Mouse (Mus musculus) cerebral cortex, adult 2 months (tissue): ENCODE measurements around the gene Arhgef19.

Experiments used
- WGBS: fragments of 180-500 bp; shearing (Covaris S2); methylation state at CpG from one replicate; pipeline ENCODE4 v1.1.7; 2018; 5-methylcytosine and 5-hydroxymethylcytosine counted together

The Arhgef19 gene

DNA sequence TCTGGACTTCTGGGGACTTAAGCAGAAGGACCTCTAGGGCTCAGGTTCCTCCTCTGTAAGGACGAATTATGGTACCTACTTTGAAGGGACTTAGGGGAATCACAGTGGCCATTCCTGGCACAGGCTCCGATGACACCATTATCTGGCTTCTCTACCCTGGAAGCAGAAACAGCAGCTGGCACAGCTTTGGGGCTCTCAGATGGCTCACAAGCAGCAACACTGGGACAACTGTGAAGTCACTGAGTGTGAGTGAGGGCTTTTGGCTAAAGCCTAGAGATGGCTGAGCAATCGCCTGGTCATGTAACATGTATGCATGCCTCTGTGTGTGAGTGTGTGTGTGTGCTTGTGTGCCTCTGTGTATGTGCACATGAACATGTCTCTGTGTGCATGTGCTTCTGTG, 2.4 kb upstream of the Arhgef19 start:
- 72% methylated on average over 3 of the region's 3 CpGs for WGBS

DNA sequence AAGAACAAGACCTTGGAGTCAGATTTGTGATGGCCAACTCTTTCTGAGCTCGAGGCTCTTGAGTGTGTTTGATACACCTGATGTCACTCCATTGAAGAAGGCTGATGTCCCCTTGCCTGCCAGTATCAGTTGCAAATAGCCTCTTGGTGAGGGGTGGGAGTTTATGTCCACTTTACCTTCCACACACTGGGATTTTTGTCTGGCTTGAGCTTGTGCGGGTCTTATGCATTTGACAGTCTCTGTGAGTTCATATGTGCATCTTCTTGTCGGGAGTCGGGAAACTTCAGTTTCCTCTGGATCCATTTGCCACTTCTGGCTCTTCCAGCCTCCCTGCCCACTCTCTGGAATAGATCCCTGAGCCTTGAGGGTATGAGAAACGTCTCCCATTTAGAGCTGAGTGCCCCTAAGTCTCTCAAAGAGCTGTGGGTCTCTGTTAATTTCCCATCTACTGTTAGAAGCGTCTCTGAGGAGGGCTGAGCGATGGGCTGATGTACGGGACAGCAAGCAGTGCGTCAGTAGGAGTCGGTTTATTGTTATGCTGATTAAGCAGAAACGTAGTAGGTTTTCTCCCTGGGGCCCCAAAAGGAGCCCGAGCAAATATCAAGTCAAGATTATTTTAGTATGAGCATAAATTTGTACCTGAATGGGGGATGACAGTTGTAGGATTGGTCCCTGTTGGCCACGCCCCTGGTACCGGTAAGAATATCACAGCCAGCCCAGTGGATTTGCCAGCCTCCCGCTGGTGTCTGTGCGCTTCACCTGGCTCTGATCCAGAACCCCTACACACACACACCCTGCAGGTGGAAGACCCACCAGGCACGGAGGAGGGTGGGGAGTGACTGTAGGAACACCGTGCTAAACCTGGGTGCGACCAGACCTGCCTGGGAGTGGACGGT, 559 bp upstream of the Arhgef19 start:
- 6% methylated on average over 20 of the region's 20 CpGs for WGBS

DNA sequence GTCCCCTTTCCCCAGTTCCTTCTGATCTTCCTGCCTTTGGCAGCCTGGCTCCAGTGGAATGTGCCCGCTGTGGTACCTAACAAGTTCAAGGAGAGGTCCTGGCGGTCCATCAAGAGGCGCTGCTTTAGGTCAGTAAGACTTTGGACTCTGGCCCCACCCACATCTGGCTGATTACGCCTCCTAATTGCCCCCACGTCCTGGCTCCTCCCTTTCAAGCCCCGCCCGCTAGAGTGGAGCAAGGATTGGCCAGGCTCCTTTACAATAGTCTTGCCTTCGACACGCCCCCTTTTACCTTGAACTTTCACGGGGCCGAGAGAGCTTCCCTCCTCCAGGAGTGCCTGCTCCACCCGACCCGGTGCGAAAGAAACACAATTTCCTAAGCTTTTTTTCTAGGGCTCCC, 1.3 kb downstream of the Arhgef19 start:
- WGBS = 11% methylated on average over 14 of the region's 14 CpGs

DNA sequence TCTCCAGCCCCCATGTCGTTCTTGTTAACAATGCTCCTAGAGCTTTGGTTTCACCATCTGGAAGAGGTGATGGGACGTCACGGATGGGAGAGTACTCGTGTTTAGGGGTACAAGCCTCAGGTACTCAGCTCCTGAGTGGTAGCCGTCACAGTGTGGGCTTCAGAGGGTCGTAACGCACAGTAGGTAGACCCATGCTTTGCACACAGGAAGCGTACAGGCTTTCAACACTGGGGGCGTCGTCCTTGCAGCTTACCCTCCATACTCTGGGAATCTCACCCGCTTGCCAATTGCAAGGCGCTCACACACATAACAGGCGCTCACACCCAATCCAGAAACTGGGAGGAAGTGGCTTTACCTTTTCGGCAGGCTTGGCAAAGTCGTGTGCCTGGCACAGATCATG, 2.6 kb downstream of the Arhgef19 start:
- 47% methylated on average over 15 of the region's 15 CpGs for WGBS

DNA sequence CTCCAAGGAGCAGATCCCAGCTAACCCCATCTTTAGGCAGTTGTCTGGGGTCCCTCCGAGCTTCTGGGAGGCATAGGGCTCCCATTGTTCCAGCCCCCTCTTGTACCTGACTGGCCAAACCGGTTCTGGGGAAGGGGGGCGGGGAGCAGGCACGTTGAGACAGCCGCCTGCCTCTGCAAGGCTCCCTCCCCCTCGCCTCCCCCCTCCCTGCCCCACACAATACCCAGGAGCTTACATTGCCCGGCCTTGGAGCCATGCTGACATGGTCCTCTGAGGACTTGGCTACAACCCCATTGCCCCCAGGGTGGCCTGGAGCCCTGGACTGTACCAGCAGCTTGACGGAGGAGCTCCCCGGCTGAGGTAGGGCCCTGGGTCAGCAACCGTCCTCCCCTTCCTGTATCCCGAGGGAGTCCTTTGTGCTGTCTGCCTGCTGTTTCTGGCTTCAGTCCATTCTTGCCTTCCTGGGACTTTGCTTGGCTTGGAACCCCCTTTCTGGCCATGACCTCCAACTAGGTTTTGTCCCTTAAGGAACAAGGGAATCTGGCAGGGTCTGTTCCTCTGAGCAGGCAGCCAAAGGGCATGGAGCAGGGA, 3.4 kb downstream of the Arhgef19 start:
- 31% methylated on average over 11 of the region's 11 CpGs for WGBS

DNA sequence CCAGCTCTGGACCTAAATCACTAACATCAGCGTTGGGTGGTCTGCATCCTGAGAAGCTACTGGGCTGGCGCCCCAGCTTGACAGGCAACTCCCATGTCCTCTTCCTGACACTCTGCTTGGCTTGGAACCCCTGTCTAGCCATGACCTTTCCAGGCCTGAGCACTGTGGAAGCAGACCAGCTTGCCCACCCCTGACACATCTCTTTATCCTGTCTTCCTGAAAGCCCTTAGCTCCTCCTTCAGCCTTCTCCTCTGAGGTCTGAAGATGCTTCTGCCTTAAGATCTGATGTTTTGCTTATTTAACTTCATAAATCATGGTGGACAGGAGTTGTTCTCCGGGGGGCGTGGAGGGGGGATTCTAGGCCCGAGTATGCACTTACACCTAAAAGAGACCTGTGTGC, 4.3 kb downstream of the Arhgef19 start:
- 86% methylated on average over 5 of the region's 5 CpGs for WGBS

DNA sequence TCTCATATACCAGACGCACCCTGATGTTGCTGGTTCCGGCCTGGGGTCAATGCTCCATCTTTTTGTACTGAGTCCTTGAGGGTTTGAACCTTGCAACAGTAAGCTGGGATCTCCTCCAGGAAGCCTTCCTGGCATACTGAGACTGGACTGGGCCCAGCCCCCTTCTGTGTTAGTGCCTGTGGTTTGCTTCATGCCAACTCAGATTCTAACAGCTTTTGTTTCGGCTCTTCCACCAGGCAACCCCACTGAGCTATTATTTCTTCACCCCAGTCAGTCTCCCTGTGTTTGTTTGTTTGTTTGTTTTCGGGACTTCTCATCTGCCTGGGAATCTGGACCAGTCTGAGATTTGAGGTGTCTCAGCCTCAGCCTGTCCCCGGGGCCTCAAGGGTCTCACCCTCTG, 5.1 kb downstream of the Arhgef19 start:
- WGBS = 57% methylated on average over 5 of the region's 5 CpGs

DNA sequence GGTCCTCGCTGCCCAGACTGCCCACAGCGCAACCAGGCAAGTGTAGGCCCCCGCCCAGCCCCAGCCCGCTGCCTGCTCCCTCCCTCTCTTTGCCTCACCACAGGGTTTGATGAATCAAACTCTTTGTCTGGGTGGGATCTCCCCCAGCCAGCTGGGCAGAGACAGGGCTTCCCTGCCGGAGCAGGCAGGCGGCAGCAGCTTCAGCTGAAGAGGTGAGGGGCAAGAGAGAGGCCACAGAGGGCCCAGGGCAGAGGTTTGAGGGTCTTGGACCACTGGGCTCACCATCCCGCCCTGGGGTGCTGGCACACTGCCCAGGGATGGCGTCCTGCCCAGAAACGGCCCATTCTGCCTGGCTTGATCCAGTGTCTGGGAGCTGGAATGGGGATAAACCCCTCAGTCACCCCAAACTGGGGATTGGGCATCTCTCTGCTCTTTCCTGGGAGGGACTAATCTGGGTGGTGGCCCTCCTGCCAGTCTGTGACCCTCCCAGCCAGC, 5.7 kb downstream of the Arhgef19 start:
- WGBS = 38% methylated on average over 9 of the region's 9 CpGs

DNA sequence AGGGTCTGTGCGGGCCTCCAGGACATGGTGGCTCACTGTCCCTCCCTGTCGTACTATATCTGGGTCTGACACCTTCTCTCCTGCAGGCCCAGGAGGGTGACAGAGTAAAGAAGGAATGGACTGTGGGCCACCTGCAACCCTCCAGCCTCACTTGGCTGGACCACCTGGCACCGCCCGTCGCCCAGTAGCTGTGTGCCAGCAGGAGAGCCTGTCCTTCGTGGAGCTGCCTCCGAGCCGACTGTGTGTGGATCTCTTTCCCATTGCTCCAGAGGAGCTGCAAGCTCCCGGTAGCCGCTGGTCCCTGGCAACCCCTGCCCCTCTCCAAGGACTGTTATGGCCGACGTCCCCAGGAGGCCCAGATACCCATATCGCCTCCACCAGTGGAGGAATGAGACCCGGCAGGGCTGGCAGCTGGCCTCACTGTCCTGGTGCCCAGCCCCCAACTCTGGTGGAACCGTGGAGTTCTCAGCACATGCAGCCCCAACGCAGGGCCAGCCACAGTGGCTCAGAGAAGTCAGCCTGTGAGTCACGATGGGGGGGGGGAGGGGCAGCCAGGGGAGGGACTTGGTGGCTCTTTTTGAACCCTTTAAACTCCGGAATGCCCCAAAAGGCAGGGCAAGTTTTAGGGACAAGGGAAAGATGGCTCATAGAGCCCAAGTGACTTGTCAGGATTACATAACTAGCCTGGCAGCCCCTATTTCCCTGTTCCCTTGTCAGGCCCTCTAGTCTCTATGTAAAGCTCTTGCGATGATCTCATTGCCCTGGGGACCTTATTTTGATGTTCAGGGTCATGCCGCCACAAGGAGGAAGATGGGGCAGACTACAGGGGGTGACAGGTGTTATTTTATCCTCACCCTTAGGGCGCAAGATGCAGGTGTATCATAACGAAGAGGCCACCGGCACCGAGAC, 7.0 kb downstream of the Arhgef19 start:
- 32% methylated on average over 24 of the region's 24 CpGs for WGBS

DNA sequence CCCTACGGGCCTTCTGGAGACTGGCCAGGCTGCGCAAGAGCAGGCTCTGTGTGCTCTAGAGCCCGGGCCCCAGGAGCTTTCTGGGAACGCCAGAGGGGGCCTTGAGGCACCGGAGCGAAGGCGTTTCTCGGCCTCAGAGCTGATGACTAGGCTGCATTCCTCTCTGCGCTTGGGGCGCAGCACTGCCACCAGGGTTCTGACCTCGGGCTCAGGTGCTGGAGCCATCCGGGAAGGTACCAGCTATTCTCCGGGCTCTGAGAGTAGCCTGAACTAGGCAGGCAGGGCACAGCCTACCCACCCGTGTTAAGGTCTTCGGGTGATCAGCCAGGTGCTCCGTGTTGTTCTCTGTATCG, 7.7 kb downstream of the Arhgef19 start:
- 15% methylated on average over 17 of the region's 17 CpGs for WGBS

DNA sequence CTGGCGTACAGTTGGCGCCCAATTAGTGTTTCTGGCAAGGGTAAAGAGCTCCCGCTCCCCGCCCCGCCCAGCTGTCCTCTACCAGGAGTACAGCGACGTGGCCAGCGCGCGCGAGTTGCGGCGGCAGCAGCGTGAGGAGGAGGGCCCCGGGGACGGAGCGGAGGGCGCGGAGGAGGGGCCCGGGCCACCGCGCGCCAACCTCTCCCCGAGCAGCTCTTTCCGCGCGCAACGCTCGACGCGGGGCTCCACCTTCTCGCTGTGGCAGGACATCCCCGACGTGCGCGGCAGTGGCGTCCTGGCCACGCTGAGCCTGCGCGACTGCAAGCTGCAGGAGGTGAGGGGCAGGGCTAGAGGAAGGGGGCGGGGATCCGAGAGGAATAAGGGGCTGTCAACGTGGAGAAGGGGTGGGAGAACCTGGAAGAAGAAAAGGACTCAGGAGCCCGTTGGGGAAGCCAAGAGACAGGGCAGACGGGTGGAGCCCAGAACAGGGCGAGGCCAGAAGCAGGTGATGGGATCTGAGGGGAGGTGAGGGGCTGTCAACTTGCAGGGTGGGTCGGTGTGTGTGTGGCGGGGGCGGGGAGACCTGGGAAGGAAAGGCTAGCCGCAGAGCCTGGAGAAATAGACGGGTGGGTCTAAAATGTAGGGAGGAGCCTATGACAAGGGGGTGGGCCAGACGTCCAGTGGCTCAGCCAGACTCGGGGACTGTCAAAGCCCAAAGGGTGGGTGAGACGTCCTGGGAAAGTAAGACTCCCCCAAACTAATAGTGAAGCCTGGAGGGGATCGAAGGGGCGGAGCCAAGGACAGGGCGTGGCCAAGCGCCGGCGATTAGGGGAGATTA, 8.7 kb downstream of the Arhgef19 start:
- WGBS = 2% methylated on average over 59 of the region's 60 CpGs

DNA sequence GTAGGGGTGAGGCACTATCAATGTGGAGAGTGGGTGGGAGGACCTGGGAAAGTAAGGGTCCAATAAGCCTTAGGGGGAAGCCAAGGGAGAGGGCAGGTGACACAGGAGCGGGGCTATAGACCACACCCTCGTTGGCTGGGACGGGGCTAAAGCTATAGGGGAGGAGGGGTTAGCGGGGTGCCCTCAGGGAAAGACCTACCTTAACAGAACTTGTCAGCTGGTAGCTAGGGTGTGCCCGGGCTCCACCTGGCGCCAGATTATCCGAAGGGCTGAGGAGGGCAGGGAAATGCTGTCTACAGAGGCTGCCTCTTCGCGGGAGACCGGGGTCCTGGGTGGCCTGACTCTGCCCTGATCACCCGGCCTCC, 9.3 kb downstream of the Arhgef19 start:
- WGBS = 27% methylated on average over 11 of the region's 11 CpGs

DNA sequence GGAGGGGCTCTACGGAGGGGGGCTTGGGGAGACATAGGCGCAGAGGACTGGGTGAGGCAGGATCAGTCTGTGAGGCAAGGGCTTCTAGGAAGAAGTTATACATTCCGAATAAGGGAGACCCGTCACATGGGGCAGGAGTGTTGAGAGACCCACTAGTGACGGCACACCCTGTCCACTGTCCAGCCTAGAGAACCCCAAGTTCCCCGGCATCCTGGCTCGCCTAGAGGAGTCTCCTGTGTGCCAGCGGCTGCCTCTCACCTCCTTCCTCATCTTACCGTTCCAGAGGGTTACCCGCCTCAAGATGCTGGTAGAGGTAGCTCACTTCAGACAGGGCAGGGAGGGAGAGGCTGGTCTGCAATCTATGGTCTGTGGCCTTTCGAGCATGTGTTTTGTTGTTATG, 10.1 kb downstream of the Arhgef19 start:
- 84% methylated on average over 11 of the region's 11 CpGs for WGBS

DNA sequence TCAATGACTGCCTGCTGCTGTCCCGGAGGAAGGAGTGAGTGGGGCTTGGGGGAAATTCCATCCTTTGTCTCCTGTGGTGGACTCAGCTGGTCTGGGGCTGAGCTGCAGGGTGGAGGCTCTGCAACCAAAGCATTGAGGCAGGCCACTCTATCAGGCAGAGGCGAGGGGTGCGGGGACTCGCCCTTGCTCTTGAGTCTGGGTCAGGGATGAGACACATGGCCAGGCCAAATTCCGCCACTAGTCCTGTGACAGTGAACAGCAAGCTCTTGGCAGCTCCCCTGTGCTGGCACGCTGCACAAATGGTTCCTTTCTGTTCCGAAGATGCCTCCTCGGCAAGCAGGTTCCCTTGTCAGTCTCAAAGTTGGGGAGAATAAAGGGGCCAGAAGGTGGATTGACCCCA, 11.8 kb downstream of the Arhgef19 start:
- 73% methylated on average over 8 of the region's 8 CpGs for WGBS

DNA sequence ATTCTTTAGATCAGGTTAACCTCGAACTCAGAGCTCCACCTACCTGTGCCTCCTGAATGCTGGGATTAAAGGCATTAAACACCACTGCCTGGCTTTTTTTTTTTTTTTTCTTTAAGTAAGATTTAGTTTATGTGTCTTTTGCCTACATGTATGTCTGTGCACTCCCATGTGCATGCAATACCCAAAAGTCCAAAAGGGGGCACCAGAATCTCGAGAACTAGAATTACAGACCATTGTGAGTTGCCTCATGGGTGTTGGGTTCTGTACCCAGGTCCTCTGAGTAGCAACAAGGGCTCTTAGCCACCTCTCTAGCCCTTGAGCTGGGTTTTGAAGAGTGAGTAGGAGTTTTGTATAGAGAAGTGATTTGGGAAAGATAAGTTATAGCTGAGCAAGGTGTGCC, 13.3 kb downstream of the Arhgef19 start:
- WGBS = 78% methylated on average over 2 of the region's 2 CpGs

DNA sequence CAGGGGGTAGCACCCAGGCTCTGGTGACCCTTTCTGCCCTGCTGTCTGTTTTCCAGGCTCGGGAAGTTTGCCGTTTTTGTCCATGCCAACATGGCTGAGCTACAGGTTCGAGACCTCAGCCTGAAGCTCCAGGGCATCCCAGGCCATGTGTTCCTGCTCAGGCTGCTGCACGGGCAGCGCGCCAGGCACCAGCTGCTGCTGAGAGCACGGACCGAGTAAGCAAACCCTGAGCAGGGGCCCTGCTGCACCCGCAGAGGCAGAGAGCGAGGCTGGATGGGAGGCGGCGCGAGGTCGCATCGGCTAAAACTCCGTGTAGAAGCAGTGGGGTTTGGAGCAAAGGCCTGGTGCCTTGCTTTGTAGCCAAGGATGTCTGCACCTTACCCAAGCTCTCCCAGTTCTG, 14.9 kb downstream of the Arhgef19 start:
- WGBS = 75% methylated on average over 16 of the region's 16 CpGs

DNA sequence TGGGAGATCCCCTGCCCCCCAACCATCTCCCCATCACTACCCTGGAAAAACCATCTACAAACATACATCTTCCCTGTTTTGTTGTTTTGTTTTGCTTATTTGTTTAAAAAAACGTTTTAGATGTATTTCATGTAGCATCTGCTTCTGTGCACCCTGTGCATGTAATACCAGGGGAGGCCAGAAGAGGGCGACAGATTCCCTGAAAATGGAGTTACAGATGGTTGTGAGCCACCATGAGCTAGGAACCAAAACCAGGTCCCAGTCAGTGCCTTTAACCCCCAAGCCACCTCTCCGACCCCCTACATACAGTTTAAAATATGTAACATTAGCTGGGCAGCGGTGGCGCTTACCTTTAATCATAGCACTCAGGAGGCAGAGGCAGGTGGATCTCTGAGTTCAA, 18.1 kb downstream of the Arhgef19 start:
- WGBS = 71% methylated on average over 5 of the region's 5 CpGs

DNA sequence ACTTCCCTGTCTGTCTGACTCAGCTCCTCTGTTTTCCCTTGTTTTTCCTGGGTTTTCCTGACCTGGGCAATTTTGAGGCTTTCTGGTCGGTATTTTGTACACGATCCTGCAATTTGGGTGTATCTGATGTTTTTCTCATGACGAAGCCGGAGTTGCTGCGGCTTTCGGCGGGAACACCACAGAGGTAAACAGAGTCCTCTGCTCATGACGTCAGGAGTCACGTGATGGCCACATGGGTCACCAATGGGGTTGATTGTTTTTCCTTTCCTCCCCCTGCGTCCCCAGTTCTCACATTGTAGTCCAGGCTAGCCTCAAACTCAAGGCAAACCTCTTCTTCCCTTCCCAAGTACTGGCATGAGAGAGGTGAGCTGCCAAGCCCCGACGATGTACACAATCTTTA, 20.1 kb downstream of the Arhgef19 start:
- WGBS = 73% methylated on average over 12 of the region's 12 CpGs

DNA sequence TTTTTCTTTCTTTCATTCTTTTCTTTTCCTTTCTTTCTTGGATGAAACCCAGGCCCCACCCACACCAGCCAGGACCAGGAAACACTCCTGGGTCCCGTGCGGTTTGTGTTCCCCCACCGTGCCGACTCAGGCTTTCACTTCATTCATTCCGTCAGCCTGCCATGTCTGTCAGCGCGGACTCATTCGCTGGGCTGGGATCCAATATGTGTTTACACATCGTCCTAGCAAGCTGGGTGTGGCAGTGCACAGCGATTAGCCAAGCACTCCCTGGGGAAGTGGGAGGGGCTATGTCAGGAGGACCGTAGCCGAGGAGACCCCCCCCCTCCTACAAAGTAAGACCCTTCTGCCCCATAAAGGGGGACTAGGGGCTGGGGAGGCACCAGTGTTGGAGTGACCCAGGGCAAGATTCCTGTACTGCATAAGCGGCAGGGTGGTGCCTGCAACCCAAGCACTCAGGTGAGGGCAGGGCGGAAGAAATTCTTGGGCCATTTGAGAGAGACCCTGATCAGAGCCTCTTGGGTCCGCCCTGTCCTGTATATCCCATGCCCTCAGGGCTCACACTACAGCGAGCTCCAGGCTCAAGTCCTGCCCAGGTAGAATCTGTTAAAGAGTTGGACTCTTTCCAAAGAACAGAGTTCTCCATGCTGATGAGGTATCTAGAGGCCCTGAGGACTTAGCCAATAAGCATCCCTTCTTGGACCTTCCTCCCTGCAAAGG, 20.9 kb downstream of the Arhgef19 start:
- 34% methylated on average over 16 of the region's 16 CpGs for WGBS

DNA sequence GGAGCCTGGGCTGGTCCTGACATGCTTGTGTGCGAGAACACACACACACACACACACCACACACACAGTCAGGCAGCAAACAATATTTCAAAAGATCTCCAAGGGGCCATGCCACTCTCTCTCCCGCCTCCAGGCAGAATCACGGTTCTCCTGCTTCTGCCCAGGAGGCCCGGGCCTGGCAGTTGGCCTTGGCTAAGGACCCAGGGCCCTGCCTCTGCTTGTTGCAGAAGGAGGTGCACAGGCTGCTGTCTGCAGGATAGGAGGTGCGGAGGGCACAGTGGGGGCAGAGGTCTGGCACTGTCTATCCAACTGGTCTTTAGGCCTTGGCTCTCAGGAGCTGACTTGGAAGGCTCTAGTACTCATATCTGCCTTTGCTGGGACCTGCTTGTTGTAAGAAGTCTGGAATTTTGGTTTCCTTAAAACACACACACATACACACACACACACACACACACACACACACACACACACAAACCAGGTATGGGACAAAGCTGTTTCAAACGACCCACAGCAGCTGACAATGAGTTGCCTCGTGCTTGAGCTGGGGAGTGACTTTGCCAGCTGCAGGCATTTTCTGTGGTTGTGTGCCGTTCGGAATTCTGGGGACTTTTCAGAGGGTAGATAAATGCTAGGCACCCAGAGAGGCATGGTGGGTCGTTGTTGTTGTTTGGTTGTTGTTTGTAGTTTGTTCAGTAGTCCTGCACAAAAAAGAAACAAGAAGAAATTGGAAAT, 23.8 kb downstream of the Arhgef19 start:
- WGBS = 88% methylated on average over 10 of the region's 10 CpGs
